Mouse (Mus musculus): ENCODE data around the gene Tbc1d8.

DNA sequence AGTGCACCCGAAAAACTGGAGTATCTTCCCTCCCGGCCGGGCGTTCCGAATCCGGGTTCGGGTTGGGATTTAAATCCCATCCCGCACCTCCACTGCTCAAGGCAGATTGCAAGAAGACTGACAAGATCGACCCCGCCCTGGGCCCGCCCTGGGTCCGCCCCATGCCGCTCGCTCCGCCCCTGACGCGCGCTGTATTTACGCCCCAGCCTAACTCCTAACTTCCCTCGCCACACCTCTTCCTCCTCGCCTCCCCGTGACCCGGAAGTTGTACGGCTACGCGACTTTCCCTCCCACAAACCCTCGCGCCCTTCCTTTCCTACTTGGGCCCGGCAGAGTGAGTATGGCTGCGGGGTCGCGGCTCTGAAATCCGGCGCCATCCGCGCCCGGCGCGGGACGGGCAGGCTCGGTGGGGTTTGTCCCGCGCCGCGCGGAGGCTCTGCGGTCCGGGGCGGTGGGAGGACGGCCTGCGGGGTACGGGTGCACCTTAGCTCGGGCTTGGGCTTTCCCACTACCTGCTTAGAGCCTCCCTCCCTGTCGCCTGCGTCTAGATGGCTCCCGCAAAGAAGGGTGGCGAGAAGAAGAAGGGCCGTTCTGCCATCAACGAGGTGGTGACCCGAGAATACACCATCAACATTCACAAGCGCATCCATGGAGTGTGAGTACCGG is 110.8 kb downstream of the Tbc1d8 start, which contains the start of gene Rpl31:
- TF ChIP-seq CTCF (IDR thresholded peaks at IDR 0.05; ENCODE audit: low read depth, low read length) (no peak), POLR2A (IDR thresholded peaks at IDR 0.05; ENCODE audit: extremely low read depth, insufficient read depth, low read length) (peak; percentile 65; the same call in 1 of the 2 replicates)

Data from liver, adult 2 months (tissue).